Mouse (Mus musculus): ENCODE results near the gene Slc35g3.

DNA sequence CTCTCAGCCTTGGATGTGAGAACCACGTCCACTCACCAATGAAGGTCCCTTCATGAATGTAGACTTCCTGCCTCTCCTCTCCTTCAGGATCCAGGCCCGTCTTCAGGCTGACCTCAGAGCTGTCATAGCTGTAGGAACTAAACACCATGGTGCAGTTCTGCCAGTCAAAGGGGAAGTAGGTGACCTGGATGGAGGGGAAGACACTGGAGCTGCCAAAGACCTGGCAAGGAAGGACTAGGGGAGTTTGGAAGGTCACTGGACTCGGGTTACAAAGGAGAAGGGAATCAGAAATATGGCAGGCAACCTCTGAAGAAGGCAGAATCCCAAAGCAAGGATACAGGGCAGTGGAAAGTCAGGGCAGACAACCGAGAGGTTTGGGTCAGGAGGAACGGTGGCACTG lies 31.7 kb upstream of the Slc35g3 start:
- no peak for TF ChIP-seq CTCF (IDR thresholded peaks at IDR 0.05; ENCODE audit: low read depth)
- TF ChIP-seq EP300 (IDR thresholded peaks at IDR 0.05; ENCODE audit: low read depth), result no peak

Measured in liver, postnatal 0 days (tissue).